Mouse (Mus musculus) embryo, embryonic 11 days (tissue): Measurements from ENCODE around the gene Flrt3.

Source experiments
- DNase-seq: peaks from one replicate; pipeline ENCODE4 v3.0.0-alpha.2; 2015

Flrt3 gene

DNA sequence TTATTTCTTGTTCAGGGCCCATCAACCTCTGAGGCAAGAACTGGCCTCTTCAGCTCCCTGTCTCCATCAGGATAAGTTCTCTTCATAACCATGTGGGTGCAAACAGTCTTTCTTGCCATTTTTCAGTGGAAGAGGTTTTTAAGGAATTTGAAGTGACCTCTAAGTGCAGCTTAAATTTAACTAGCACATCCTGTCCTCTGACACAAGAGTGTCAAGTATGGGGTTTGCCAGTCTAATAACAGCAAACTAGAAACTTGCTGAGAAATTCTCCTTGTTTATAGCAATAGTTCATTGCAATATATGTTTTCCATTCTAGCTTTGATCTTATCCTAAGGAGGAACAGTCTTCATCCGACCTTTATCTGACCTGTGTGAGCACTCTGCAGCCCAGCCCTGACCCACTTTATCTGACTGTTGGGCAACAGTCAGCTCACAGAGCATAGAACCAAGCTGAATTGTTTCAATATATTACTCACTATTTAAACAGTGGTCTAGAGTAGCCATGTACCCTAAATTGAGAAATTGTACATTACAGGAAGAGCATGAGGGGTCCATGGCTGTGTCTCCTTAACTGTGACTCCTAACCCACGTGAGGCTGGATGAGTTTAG is 49.4 kb downstream of the Flrt3 start:
- DNase-seq, result no peak

DNA sequence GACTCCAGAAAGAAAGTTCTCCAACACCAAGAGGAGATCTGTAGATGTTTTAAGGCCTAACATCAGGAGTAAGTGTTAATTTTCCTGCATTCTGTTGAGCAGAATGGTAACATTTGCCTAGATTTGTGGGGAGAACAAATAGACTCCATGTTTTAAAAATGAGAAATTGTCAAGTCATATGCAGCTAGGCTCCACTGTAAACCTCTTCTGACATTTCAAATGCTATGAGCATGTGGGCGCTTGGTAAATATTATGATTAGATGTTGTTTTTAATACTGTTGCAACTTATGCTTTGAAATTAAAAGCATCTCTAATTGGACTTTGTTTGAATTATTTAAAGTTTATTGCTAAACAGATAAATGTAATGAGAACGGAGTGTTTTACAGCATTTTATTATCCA is 55.8 kb downstream of the Flrt3 start:
- DNase-seq, result no peak
